Mouse (Mus musculus): ENCODE measurements at regions not wholly inside any gene's neighbourhood (a gene's known extent, or its start where the extent isn't known, plus 50 kb on each side); places are given as distances from the start of the nearest gene placed in this dataset.

DNA sequence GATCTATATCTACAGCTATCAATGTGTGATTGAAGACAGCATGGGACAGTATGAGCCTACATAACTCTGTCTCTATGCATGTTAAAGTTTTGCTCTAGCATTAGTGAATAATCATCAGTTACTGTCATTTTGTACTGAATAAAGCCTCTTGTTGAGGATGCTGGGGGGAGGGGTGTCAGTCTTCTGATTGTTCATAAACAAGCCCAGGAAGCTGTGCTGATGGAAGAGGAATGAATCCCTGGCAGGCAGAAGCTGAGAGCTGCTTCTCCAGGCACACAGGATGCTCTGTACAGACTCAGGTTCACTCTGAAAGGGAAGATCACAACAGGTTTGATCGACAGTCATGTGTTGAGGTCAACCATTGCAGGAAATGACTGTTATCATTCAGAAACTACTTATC lies 421.7 kb downstream of the Cd109 start:
- H3K4me3 ChIP-seq: no peak overlapping the region
- H3K9me3 ChIP-seq (replicated peaks): no peaks in the 10 kb centered on the region
- H3K36me3 ChIP-seq: no peaks in the 10 kb centered on the region
- no peaks in the 10 kb centered on the region for H3K27me3 ChIP-seq (ENCODE audit: low read depth, poor library complexity, severe bottlenecking)
- DNase-seq (ENCODE audit: low spot score): no peak
- H3K4me1 ChIP-seq: no peaks in the 10 kb centered on the region
- WGBS: 74% methylated on average over 1 of the region's 1 CpGs
- H3K27ac ChIP-seq (replicated peaks): no peak overlapping the region

DNA sequence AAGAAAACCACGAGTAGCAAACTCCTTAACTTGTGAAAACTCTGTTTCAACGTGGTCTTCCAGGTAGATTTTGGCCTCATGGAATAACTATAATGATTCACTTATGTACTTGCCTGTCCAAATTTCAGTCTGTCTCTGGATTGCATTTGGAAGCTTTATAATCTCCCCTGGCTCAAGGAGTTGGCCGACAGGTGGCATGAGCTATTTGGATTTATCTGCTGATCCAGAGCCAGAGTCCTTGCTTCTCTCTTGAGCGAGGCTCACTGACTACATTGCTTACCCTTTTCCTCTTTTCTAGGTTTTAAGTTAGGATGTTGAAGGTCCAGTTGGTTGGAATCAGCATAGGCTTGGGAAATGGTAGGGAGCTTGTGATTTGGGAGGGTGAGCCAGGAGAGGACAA lies 423.6 kb downstream of the Cd109 start:
- no peak for DNase-seq (ENCODE audit: low spot score)
- H3K4me3 ChIP-seq: no peak overlapping the region
- WGBS: 85% methylated on average over 4 of the region's 4 CpGs
- H3K27me3 ChIP-seq (ENCODE audit: low read depth, poor library complexity, severe bottlenecking): no peaks in the 10 kb centered on the region
- H3K36me3 ChIP-seq: no peaks in the 10 kb centered on the region
- H3K9me3 ChIP-seq (replicated peaks): no peaks in the 10 kb centered on the region
- H3K27ac ChIP-seq (replicated peaks): no peak overlapping the region
- H3K4me1 ChIP-seq: no peaks in the 10 kb centered on the region

DNA sequence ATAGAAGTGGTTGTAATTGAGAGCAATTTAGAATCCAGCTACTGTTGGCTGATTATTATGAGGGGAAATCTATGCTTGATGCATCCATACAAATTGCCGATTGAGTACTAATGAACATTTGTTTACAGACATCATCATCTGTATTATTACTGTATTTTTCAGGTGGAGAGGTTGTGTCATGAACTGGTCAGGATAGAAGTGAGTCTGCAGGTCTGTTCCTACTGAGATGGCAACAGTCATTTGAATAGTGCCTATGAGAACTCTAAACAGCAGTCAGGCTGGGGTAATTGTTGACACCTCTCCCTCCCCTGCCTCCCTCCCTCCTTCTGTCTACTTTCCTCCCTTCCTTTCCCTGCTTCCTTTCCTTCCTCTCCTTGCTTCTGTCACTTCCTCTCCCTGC lies 429.0 kb downstream of the Cd109 start:
- Histone ChIP-seq H3K4me1 (no peaks in the 10 kb centered on the region), H3K4me3 (no peak overlapping the region), H3K27ac (replicated peaks) (no peak overlapping the region), H3K36me3 (no peaks in the 10 kb centered on the region), H3K9me3 (replicated peaks) (no peaks in the 10 kb centered on the region), H3K27me3 (ENCODE audit: low read depth, poor library complexity, severe bottlenecking) (no peaks in the 10 kb centered on the region)
- no peak for DNase-seq (ENCODE audit: low spot score)
- WGBS: 100% methylated on average over 1 of the region's 1 CpGs

DNA sequence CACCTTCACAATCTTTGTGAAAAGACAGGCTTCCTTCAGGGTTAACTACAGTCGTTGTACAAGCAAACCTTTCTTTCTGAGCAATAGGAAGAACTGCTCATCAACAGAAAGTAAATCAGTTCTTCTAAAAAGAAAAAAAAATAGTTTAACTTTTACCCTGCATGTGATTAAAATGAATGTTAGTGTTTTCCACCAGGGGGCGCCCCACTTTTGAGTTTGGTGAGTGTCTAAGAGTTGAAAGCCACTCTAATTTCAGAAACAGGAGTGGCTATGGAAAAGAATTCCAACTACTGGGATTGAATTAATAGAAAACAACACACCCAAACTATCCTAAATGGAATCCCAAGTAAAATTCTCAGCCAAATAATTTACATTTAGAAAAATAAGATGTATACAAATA lies 430.0 kb downstream of the Cd109 start:
- Histone ChIP-seq H3K27ac (replicated peaks) (no peak overlapping the region), H3K4me1 (no peaks in the 10 kb centered on the region), H3K9me3 (replicated peaks) (no peaks in the 10 kb centered on the region), H3K27me3 (ENCODE audit: low read depth, poor library complexity, severe bottlenecking) (no peaks in the 10 kb centered on the region), H3K4me3 (no peak overlapping the region), H3K36me3 (no peaks in the 10 kb centered on the region)
- 6% methylated on average over 2 of the region's 2 CpGs for WGBS
- peak; percentile 33 for DNase-seq (ENCODE audit: low spot score)

DNA sequence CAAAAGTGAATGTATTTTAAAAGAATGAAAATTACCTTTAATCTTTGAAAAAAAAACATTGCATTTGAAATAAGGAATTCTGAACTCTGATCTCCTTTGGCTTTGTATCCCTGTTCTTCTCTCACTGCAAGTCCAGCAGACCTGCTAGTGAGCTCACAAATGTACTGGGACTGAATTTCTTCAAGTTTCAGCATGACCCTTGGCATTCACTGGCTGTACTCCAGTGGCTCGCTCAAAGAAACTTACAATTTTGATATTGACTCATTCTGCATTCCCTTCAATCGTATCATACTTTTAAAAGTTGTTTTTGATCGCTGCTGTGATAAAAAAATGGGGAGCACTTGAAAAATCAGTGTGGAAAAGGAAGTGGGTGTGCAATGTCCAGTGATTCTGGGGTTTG lies 456.6 kb downstream of the Cd109 start:
- no peaks in the 10 kb centered on the region for H3K27me3 ChIP-seq (ENCODE audit: low read depth, poor library complexity, severe bottlenecking)
- 86% methylated on average over 3 of the region's 3 CpGs for WGBS
- no peaks in the 10 kb centered on the region for H3K9me3 ChIP-seq (replicated peaks)
- DNase-seq (ENCODE audit: low spot score): no peak
- no peak overlapping the region for H3K27ac ChIP-seq (replicated peaks)
- H3K4me1 ChIP-seq: no peaks in the 10 kb centered on the region
- H3K4me3 ChIP-seq: no peak overlapping the region
- H3K36me3 ChIP-seq: no peaks in the 10 kb centered on the region

DNA sequence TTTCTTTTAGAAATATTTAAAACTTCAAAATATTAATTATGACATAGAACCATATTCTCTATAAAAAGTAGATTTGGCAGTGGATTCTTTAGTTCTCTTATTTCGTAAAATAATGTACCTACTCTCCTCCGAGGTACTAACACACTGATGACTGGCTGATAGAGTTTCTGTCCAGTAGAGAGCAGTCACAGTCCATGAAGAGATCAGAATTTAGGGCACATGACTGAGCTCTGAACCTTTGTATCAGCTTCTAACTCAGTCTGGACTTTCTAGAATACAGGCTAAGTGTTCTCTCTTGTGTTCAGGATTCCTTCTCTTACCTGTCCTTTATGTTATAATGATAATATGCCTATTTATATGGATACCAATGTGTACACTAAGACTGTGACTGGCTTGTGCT lies 494.3 kb downstream of the Cd109 start:
- no peaks in the 10 kb centered on the region for H3K9me3 ChIP-seq (replicated peaks)
- DNase-seq (ENCODE audit: low spot score): no peak
- no peaks in the 10 kb centered on the region for H3K27me3 ChIP-seq (ENCODE audit: low read depth, poor library complexity, severe bottlenecking)
- no peaks in the 10 kb centered on the region for H3K4me1 ChIP-seq
- H3K36me3 ChIP-seq: no peaks in the 10 kb centered on the region
- H3K4me3 ChIP-seq: no peak overlapping the region
- 83% methylated on average over 2 of the region's 2 CpGs for WGBS
- no peak overlapping the region for H3K27ac ChIP-seq (replicated peaks)

DNA sequence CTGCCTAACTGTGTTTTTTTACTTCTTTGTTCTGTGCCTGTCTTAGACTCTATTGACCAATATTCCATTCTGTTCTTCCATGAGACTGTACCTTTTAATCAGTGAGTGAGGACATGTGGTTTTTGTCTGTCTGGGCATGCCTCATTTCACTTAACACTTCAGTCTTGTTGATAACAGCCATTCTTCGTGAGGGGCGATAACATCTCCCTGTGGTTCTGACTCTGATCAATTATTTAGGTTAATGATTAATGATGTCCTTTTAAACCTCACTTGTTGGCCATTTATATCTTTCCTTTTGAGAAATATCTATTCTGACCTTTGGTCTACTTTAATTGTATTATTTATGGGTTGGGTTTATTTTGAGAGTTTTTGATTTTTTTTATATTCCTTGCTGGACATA lies 496.0 kb downstream of the Cd109 start:
- no peaks in the 10 kb centered on the region for H3K9me3 ChIP-seq (replicated peaks)
- 90% methylated on average over 2 of the region's 2 CpGs for WGBS
- no peak overlapping the region for H3K27ac ChIP-seq (replicated peaks)
- H3K36me3 ChIP-seq: no peaks in the 10 kb centered on the region
- no peak for DNase-seq (ENCODE audit: low spot score)
- no peaks in the 10 kb centered on the region for H3K4me1 ChIP-seq
- no peaks in the 10 kb centered on the region for H3K27me3 ChIP-seq (ENCODE audit: low read depth, poor library complexity, severe bottlenecking)
- H3K4me3 ChIP-seq: no peak overlapping the region

DNA sequence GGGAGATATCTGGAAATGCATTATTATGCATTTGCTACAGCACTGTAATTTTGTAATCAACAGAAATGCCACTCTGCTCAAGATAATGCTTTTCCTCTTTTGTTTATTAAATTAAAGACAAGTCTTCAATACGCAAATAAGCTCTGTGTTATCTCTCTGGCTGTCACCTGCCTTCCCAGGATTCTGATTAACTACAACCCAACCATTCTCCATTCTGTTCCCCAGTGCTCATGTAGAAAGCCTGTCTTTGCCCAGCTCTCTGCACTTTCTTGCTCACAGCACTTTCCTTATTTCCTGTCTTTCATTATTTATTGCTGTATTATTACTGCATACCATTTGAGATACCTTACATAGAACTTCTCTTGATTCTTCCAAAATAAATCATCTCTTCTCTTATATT lies 525.6 kb downstream of the Cd109 start:
- Histone ChIP-seq H3K36me3 (no peaks in the 10 kb centered on the region), H3K4me3 (no peak overlapping the region), H3K27ac (replicated peaks) (no peak overlapping the region), H3K27me3 (ENCODE audit: low read depth, poor library complexity, severe bottlenecking) (no peaks in the 10 kb centered on the region), H3K9me3 (replicated peaks) (no peaks in the 10 kb centered on the region), H3K4me1 (no peaks in the 10 kb centered on the region)
- 86% methylated on average over 1 of the region's 1 CpGs for WGBS
- no peak for DNase-seq (ENCODE audit: low spot score)

DNA sequence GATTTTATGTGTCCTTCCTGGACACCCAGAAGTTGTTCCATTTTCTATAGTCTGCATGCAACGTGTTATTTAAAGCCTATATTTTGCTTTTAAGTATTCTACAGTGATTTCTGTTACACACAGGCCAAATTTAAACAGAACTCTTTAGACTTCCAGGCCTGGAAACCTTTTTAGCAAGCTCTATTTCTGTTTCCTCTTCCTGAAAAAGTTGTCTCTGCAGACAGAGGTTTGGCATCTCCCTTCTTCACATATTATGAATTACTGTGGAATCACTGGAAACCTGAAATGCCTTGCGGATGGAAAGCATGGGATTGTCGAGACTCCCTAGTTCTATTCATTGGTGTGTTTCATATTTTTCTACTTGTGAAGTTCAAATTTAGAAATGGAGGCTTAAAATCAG lies 530.7 kb downstream of the Cd109 start:
- no peak overlapping the region for H3K4me3 ChIP-seq
- H3K36me3 ChIP-seq: no peaks in the 10 kb centered on the region
- no peaks in the 10 kb centered on the region for H3K27me3 ChIP-seq (ENCODE audit: low read depth, poor library complexity, severe bottlenecking)
- WGBS: 78% methylated on average over 3 of the region's 3 CpGs
- H3K27ac ChIP-seq (replicated peaks): no peak overlapping the region
- H3K9me3 ChIP-seq (replicated peaks): no peaks in the 10 kb centered on the region
- H3K4me1 ChIP-seq: no peaks in the 10 kb centered on the region
- no peak for DNase-seq (ENCODE audit: low spot score)

DNA sequence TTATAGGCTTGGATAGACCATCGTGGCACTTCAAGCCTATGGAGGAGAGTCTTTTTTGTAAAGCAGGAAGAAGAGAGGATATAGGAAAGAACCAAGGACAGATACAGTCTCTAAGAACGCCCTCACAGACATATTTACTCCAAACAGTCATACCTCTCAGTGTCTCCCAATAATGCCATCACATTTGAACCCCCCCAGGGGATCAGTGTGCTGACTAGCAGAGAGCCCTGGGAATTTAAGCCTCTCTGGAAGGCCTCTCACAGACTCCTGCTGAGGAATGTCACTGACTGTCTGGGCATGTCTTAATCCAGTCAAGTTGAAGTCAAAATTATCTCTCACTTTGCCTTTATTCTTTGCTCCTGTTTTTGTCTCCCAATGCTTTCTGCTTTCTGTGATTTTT lies 550.2 kb downstream of the Cd109 start:
- H3K4me1 ChIP-seq: 0 out of 2 replicates have a peak, but pooled peaks cover 2% of the 10 kb centered on the region
- no peaks in the 10 kb centered on the region for H3K36me3 ChIP-seq
- H3K9me3 ChIP-seq (replicated peaks): no peaks in the 10 kb centered on the region
- no peak for DNase-seq (ENCODE audit: low spot score)
- H3K4me3 ChIP-seq: no peak overlapping the region
- H3K27me3 ChIP-seq (ENCODE audit: low read depth, poor library complexity, severe bottlenecking): no peaks in the 10 kb centered on the region
- WGBS: 84% methylated on average over 2 of the region's 2 CpGs
- H3K27ac ChIP-seq (replicated peaks): no peak overlapping the region

DNA sequence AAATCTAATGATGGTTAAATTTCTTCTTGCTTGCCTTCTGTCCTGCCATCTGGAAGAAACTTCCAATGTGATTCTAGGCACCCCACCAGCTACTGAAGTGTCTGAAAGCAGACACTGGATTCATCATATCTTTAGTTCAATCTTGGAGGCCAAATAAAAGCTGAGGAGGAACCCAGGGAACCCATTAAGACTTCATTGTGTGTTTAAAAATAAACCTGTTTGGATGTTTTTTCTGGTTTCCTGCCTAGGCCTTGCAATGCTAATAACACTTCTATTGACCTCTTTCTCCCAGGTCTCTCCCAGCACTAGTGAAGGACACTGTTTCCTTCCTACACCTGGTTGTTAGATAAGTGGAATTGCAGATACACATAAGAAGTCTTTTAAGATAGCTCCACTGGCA lies 545.6 kb downstream of the Col12a1 start:
- no peak for DNase-seq (ENCODE audit: low spot score)
- Histone ChIP-seq H3K9me3 (replicated peaks) (no peaks in the 10 kb centered on the region), H3K27me3 (ENCODE audit: low read depth, poor library complexity, severe bottlenecking) (no peaks in the 10 kb centered on the region), H3K27ac (replicated peaks) (no peak overlapping the region), H3K4me3 (no peak overlapping the region), H3K4me1 (no peaks in the 10 kb centered on the region), H3K36me3 (no peaks in the 10 kb centered on the region)

DNA sequence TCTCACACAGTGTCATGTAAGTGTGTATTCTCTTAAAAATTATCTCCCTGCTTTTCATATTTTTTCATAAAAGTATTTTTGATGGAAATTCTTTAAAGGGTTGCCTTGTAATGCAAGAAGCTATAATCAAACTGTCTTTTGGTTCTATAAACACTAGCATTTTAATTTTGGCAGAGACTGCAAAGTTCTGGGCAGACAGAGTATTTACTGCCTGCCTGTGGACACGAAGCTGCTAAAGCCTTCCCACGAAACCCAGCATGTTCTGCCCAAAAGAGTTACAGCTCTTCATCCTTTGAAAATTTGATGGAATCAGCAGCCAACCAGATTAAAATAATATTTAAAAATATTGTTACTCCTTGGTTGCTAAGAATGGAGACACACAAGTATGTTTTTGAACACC lies 538.7 kb downstream of the Col12a1 start:
- H3K36me3 ChIP-seq: no peaks in the 10 kb centered on the region
- H3K9me3 ChIP-seq (replicated peaks): no peaks in the 10 kb centered on the region
- no peaks in the 10 kb centered on the region for H3K4me1 ChIP-seq
- H3K27me3 ChIP-seq (ENCODE audit: low read depth, poor library complexity, severe bottlenecking): no peaks in the 10 kb centered on the region
- whole genome bisulfite sequencing: 86% methylated on average over 2 of the region's 2 CpGs
- no peak overlapping the region for H3K4me3 ChIP-seq
- no peak overlapping the region for H3K27ac ChIP-seq (replicated peaks)
- no peak for DNase-seq (ENCODE audit: low spot score)

DNA sequence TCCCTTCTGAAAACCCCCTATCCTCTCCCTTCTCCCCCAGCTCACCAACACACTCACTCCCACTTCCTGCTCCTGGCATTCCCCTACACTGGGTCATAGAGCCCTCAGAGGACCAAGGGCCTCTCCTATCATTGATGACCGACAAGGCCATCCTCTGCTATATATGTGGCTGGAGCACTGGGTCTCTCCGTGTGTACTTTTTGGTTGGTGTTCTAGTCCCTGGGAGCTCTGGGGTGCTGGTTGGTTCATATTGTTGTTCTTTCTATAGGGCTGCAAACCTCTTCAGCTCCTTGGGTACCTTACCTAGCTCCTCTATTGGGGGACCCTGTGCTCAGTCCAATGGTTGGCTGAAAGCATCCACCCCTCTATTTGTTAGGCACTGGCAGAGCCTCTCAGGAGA lies 523.2 kb downstream of the Col12a1 start:
- 89% methylated on average over 2 of the region's 2 CpGs for WGBS

DNA sequence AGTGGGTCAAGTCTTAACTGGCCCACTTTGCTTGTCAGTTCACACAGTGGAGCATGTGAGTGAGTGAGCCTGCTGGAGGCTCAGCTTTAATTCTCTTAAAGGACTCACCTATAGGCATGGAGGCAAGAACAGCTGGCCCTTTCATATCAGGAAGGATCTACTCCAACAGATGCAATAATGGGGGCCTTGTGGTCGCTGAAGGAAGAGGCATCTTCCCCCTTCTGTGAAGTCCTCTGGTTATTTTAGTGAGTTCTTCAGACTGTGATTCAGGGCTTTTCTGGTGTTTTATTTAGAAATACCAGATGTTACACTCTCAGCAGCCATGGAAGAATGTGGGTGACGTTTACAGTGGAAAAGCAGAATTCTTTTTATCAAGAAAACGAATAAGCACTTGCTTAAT lies 516.9 kb downstream of the Col12a1 start:
- H3K4me3 ChIP-seq: no peak overlapping the region
- no peaks in the 10 kb centered on the region for H3K4me1 ChIP-seq
- H3K36me3 ChIP-seq: no peaks in the 10 kb centered on the region
- WGBS: 75% methylated on average over 3 of the region's 3 CpGs
- H3K27ac ChIP-seq (replicated peaks): no peak overlapping the region
- no peaks in the 10 kb centered on the region for H3K9me3 ChIP-seq (replicated peaks)
- no peaks in the 10 kb centered on the region for H3K27me3 ChIP-seq (ENCODE audit: low read depth, poor library complexity, severe bottlenecking)
- no peak for DNase-seq (ENCODE audit: low spot score)

More for the DNA sequence above, 523.2 kb downstream of the Col12a1 start:
- Histone ChIP-seq H3K36me3 (no peaks in the 10 kb centered on the region), H3K9me3 (replicated peaks) (no peaks in the 10 kb centered on the region), H3K27ac (replicated peaks) (no peak overlapping the region), H3K4me3 (no peak overlapping the region), H3K27me3 (ENCODE audit: low read depth, poor library complexity, severe bottlenecking) (no peaks in the 10 kb centered on the region), H3K4me1 (no peaks in the 10 kb centered on the region)
- no peak for DNase-seq (ENCODE audit: low spot score)
